Mouse (Mus musculus): Measurements from ENCODE around the gene Gm47791.

The Gm47791 gene

GRCm38 (mm10) chr1:82771022-82771586 lies at the start of gene Gm47791:
Gene Gm47791, minus strand, starts transcription at chr1:82771243.
- no peak for DNase-seq

- no peak for DNase-seq
These were observed 49.7 kb upstream of the Gm47791 start for GRCm38 (mm10) chr1:82820626-82821186.

- DNase-seq: no peak
These were observed 49.1 kb upstream of the Gm47791 start for GRCm38 (mm10) chr1:82820179-82820578.

- no peak for DNase-seq
These were observed 48.3 kb upstream of the Gm47791 start for GRCm38 (mm10) chr1:82819366-82819765.

GRCm38 (mm10) chr1:82815941-82816716 lies 45.1 kb upstream of the Gm47791 start:
- DNase-seq: peak; percentile 56 to 70

- no peak for DNase-seq
These were observed 40.7 kb upstream of the Gm47791 start for GRCm38 (mm10) chr1:82811766-82812165.

DNA sequence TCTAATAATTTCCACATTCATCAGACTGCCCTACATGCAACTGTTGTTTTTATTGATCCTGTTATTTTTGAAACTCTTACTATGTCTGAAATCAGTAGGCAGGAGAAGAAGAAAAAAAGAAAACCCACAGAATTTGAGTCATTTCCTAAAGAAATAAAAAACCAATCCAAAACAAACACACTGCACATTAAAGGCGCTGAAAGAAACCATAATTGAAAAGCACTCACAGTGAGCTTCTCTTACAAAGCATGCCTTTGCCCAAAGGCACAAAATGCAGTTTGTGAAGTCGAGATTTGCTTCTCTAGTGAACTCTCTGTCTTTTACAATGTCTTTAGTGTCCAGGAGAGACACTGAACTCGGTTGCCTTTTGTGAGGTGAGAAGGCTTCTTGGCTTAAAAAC lies 37.5 kb upstream of the Gm47791 start:
- DNase-seq: no peak

- no peak for DNase-seq
These were observed 36.2 kb upstream of the Gm47791 start for GRCm38 (mm10) chr1:82807206-82807605.

DNA sequence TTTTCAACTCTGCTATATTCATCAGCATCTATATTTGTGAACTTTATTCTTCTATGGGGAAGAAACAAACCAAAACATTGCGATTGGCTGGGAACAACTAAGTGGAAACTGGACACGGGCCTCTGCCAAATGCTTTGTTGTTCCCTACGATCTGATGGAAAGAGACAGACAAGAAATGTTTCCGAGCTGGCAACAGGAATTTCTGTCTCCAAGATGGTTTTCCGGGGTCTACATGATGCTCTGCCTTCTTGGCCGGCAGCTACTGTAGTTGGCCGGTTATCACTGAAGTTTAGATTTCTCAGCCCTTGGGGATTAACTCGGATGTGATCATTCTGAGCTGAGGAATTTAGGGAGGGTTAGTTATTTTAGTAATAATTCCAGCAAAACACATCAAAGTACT lies 35.3 kb upstream of the Gm47791 start:
- DNase-seq: no peak

DNA sequence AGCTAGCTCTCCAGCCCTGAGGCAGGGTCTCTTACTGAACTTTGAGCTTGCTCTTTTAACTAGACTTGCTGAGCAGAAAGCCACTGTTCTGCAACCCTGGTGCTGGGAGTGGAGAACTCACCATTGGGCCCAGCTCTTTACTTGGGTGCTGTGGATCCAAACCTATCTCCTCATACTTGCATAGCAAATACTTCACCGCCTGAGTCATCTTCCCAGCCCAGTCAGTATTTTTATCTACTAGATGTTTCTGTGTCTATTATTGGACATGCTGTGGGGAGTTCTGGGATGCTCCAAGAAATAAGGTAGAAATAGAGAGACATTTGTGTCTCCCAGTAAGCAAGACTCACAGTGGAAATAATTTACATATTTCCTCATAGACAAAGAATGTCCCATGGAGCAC lies 33.0 kb upstream of the Gm47791 start:
- DNase-seq: no peak

- no peak for DNase-seq
These were observed 32.6 kb upstream of the Gm47791 start for GRCm38 (mm10) chr1:82803608-82804007.

- no peak for DNase-seq
These were observed 30.2 kb upstream of the Gm47791 start for GRCm38 (mm10) chr1:82801105-82801783.

DNA sequence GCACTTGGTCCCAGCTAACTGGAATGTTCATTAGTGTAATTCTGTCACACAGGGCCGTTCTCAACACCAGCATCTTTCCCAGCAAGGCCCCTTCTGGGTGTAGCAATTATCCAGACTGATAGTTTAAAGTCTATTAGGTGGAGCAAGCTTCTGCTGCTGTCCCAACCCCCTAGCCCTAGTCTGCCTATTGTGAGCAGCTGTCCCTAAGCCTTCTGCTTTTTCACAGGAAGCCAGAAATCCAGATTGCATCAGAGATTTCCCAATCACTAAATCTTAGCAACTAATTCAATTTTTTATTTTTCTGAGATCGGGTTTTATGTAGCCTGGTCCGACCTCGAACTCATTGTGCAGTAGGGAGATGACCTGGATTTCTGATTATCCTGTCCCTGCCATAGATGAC lies 27.9 kb upstream of the Gm47791 start:
- DNase-seq: peak; percentile 17 to 25

DNA sequence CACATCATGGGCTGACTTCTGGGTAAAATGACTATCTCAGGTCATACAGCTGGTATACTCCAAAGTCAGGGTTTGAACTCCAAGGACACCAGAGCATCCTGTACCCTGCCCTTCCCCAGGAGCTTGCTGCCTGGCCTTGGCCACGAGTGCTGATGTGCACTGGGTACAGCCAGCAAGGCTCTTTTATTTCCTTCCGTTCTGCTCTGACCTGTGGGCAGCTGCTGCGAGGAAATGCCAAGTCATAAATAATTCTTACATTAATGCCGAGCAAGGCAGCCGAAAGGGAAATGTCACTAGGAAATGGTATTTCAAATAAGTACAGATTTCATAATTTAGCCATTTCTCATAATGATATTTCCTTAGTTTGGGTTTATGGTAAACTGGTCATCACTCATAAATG lies 27.3 kb upstream of the Gm47791 start:
- peak; percentile 15 to 29 for DNase-seq

DNA sequence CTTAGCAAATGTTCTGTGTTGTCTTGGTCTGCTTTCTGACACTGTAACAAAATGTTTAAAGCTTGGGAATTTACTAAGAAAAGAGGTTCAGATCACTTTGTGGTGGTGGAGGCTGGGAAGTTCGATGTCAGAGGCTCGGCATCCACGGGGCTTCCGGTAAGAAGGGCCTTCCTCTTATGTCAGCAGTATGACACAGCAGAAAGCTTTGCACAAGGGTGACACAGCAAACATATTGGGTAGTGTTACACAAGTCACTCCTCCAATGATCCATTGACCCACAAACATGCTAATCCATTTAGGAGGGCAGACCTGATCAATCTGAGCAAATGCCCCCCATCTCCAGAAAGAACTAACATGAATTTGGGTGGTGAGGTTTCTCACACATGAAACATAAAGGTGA lies 26.0 kb upstream of the Gm47791 start:
- DNase-seq: no peak

DNA sequence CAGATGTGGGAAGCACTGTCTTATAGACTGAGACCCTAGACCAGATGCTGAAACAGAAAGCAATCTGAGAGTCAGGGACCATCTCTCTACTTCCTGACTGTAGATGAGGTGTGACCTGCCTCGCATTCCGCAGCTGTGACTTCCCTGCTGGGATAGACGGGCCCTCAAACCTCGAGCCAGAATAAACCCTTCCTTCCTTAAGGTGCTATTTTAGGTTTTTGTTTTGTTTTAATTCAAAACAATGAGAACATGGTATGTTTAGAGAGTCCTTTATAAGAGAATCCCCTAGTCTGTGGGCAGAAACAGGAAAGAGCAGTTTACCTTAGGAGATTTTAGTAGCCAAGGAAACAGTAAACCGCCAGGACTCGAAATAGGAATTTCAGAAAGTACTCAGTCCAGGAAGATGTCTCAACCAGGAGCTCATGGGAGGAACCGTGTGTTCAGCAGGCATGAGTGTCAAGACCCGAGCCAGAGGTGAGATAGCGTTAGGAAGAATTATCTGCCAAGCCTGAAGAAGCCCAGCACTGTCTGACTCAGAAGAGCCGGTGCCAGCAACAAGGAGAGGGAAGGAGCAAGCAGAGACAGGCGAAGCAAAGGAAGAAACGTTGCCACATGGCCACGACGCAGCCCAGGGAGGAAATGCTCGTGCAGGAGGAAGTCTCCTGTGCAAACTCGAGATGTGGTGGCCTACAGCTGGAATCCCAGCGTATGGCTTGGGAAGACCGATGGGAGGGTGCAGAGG lies 24.8 kb upstream of the Gm47791 start:
- peak; percentile 27 to 33 for DNase-seq

DNA sequence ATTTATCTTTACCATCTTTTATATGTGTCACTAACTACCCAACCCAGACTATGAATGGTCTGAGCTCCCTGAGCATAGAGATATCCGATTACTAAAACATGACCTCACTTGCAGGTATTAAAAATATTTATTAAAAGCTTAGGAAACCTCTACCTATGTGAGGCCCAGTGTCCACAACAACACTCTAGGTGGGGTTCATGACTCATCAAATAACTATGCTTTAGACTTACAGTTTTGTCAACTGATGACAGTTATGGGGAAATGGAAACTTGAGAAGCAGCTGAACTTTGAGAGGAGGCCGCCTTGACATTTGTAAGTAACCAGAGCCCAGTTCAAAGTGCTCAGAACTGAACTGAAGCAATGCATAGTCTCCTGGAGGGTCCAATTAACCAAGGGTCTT lies 24.2 kb upstream of the Gm47791 start:
- no peak for DNase-seq

DNA sequence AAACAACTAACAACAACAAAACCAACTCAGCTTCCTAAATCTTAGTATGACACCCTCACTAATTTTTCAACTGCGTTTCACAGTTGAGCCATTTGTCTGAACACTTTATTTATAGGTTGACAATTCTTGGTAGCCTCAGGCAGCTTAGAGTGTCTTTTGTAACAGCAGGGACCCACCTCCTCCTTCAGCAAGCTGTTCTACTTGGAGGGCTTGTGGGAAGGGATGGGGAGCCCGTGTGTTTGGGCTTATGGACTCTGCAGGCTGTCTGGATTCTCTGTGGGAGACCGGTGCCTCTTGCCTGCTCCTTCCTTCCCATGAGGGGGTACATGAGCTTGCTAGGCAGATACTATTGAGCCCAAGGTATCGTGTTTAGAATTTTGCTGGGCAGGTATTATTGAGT lies 22.9 kb upstream of the Gm47791 start:
- DNase-seq: no peak

GRCm38 (mm10) chr1:82793110-82793509 lies 22.1 kb upstream of the Gm47791 start:
- DNase-seq: no peak

DNA sequence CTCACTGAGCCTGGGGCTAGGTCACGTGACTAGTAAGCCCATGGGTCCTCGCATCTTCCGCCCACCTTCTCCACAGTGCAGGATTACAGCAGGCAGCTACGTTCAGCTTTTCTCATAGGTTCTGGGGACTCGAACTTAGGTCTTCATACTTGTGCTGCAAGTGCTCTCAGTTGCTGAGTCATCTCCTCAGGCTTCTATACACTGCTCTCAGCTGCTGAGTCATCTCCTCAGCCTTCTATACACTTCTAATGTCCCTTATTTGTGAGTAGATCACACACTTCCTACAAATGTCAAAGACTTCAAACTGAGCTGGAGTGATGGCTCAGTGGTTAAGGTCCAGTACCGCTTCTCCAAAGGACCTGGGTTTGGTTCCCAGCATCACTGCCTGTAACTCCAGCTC lies 21.2 kb upstream of the Gm47791 start:
- DNase-seq: no peak

DNA sequence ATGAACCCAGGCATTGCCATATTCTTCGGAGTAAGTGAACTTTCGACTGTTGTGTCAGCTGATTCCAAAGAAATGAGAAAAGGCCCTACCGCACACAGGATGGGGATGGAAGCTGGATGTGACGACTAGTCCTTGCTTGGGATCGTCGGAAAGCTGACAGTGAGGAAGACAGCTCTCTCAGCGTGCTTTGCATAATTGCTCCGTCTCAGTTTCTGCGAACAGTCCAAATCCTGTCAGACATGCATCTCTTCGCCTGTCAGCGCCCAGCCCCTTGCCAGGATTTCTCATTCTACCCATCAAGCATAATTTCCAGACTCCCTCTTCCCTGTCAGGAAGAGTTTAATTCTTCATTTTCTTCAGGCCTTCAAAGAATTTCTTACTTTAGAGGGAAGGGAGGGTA lies 20.1 kb upstream of the Gm47791 start:
- no peak for DNase-seq

DNA sequence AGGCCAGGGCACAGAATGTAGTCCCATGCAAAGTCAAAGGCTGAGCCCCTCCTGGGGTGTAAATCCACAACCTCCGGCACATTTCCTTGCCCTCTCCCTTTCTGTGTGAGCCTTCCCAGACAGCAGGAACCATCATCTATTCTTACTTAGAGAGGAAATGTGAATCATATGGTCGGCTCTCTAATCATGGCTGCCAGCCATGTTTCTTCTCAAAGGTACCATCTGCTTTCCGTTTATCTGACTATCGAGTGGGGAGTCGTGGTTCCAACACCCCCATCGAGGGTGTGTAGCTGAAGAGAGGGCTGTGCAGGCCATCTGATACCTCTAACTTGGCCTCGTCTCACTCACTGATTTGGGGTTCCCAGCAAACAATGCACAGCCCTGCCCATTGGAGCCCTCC lies 17.0 kb upstream of the Gm47791 start:
- DNase-seq: no peak

DNA sequence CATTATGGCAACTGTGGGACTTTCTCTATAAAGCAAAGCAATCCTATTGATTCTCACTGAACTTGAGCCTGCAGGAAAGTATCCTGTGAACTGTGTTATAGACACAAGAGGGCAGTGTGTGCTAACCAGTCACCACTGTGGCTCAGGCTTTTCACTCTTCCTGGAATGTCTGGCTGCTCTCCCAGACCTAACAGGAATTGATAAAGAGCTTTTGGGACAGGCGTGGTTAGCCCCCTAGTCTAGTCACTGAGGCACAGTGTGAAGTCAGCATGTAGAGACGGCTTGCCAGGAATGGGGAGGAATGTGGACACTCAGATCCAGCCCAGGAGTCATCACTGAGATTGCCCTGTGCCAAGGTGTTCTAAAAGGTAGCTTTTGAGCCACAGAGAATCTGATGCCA lies 16.4 kb upstream of the Gm47791 start:
- DNase-seq: peak; percentile 73 to 90

Data from lung, adult 18-20 months (tissue).